Mouse (Mus musculus) B cell, adult 67 days (primary cell): ENCODE data around the gene Palm2. TPM values are rescaled to one million over a fixed set of nuclear protein-coding genes. Genes with fewer than 3 reads are reported as not detected.

Experiments used
- total RNA-seq, 2 experiments: library from RNA; stranded (reverse); gene quantifications; 4 replicates each; pipeline ENCODE4 v1.2.4; 2023

The Palm2 gene
- total RNA-seq, result not detected

GRCm38 (mm10) chr4:57433941-57434704, at the start of gene Palm2:
TSS of gene Palm2 (plus strand) at chr4:57434247.

GRCm38 (mm10) chr4:57567666-57568206, 133.7 kb downstream of the Palm2 start, which contains the start of gene Pakap:
TSS of gene Pakap (plus strand) at chr4:57568179.

GRCm38 (mm10) chr4:57717354-57717753, 283.3 kb downstream of the Palm2 start, which contains the start of gene Akap2:
TSS of gene Akap2 (plus strand) at chr4:57717657.

Other genes starting within 250 kb of the Palm2 start
- not detected for gene Ptpn3, start 132.4 kb upstream of the Palm2 start, total RNA-seq
- gene Pakap, start 133.9 kb downstream of the Palm2 start, total RNA-seq, result 1 to 10 TPM; 4.7 to 4.9 TPM